Mouse (Mus musculus) heart, adult 18-20 months (tissue): ENCODE results near the gene Pax6. TPM values are rescaled to one million over a fixed set of nuclear protein-coding genes. Genes with fewer than 3 reads are reported as not detected.

Experiments
- DNase-seq, 2 experiments: peaks; one replicate each; pipeline ENCODE4 v3.0.0; 2021 to 2022; ENCODE audit warnings: mixed read lengths in 1 of 2
- long read RNA-seq, 2 experiments: library from polyadenylated mRNA; stranded (forward); transcript quantifications; one replicate each; pipeline ENCODE4 v2.0.0; 2021
- total RNA-seq, 2 experiments: library from RNA; stranded (reverse); gene quantifications; 2 replicates each; pipeline ENCODE4 v1.2.3; 2021

The Pax6 gene
- total RNA-seq, result not detected
- long read RNA-seq, experiment 1, result 0 reads
- long read RNA-seq, experiment 2, result 0 reads

GRCm38 (mm10) chr2:105668271-105669270, at the start of gene Pax6:
TSS of gene Pax6 (plus strand) at chr2:105668900.
- peak in 1 of 2 experiments; percentile 8 for DNase-seq

DNA sequence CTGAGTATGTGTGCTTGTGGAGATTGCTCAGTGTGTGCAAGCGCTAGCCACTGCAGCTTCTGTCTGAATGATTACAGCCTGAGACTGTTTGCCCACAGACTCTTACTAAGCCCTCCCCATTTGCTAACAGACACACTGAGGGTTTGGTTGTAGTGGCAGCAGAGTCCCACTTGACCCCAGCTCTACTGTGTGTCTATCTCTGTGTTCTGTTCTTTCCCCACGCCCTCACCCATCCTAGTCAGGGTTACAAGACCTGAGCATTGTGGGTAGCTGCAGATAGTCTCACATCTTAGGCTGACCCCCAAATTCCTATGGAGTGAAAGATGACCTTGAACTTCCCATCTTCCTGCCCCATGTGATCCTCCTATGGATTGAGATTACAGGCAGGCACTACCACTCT, 19.8 kb upstream of the Pax6 start:
- DNase-seq, result no peak

DNA sequence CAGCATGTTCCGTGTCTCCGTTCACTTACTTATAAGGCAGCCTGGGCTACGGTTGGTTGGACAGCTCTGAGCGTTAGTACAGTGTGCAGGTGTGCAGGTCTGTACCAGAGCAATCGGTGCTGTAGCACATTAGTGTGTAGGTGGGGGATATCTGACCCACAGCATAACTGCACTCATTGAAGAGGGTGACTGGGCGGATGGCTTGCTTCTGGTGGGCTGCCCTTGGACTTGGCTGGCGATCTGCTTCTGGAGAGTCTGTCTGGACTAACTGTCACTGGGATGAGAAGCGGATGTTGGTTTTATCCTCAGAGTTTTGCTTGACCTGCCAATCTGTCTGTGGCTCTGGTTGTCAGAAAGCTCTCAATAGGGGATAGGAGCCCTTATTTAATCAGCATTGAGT, 12.2 kb upstream of the Pax6 start:
- no peak for DNase-seq

- DNase-seq, result no peak
Observed at GRCm38 (mm10) chr2:105659350-105659749, 9.3 kb upstream of the Pax6 start.

- DNase-seq, result no peak
Observed at GRCm38 (mm10) chr2:105659926-105660873, 8.5 kb upstream of the Pax6 start.

- DNase-seq, result no peak
Observed at GRCm38 (mm10) chr2:105660874-105661622, 7.7 kb upstream of the Pax6 start.

DNA sequence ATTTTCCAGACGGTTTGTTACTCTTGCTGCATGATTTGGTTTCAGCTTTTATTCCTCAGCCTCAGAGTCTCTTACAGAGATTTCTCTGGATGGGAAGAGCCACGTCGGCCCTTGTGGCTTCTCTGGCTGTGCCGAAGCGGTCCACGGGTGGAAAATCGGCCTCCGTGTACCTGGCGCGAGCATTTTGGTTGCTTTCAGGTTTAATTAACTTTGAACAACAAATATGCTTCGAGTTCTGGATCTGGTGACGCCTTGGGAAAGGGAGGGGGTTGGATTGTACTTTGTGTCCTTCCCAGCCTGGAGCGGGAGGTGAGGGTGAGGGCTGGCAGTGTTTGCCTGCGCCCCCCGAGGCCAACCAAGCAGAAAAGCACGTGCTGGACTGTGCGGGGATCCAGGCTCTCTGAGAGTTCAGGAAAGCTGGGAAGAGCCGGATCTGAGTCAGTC, 7.1 kb upstream of the Pax6 start:
- peak in 1 of 2 experiments; percentile 7 for DNase-seq

- DNase-seq, result no peak
Observed at GRCm38 (mm10) chr2:105662121-105662520, 6.6 kb upstream of the Pax6 start.

GRCm38 (mm10) chr2:105662606-105663005, 6.1 kb upstream of the Pax6 start:
- DNase-seq, result no peak

GRCm38 (mm10) chr2:105663101-105663511, 5.6 kb upstream of the Pax6 start:
- no peak for DNase-seq

DNA sequence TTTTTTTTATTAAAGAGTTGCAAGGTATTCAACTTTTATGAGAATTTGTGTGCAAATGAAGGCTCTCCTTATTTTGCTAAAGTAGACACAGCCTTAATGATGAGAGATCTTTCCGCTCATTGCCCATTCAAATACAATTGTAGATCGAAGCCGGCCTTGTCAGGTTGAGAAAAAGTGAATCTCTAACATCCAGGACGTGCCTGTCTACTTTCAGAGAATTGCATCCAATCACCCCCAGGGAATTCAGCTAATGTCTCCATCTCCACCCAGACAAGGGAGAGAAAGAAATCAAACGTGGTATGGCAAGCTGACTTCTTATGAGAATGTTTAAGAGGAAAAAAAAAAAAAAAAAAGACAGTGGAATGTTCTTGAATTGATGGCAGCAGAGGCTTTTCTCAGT, 3.7 kb upstream of the Pax6 start:
- no peak for DNase-seq

DNA sequence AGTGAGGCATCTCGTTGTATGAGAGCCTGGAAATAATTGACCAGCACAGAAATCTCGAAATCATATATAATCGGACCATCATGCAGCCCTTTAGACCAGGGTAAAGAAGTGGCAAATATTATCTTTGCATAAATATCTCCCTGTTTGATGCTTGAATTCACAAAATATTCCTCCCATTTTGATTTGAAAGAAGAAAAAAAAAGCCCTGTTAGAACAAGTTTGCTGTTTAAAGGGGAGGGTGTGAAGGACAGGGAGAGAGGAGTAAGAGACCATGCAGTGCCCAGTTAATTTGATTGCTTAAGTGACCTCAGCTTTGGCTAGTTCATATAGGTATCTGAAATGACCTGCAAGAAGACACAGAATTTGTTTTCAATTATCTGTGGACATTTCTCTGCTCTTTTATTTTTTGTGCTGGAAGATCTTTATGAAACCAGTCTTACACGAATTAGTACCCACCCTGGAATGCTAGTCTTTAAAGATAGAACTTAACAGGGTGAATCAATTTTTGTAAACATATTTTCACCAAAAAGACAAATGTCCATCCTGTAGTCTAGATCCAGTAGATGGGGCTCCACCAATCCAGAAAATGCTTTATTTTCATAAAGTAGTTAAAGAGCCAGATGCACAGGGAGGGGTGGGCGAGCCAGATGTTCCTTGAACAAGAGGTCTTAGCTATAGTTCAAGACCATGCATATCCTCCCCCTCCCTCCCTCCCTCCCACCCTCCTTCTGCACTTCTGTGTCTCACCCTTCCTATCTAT, 3.0 kb upstream of the Pax6 start:
- DNase-seq, result no peak

GRCm38 (mm10) chr2:105666331-105666730, 2.4 kb upstream of the Pax6 start:
- DNase-seq, result no peak

DNA sequence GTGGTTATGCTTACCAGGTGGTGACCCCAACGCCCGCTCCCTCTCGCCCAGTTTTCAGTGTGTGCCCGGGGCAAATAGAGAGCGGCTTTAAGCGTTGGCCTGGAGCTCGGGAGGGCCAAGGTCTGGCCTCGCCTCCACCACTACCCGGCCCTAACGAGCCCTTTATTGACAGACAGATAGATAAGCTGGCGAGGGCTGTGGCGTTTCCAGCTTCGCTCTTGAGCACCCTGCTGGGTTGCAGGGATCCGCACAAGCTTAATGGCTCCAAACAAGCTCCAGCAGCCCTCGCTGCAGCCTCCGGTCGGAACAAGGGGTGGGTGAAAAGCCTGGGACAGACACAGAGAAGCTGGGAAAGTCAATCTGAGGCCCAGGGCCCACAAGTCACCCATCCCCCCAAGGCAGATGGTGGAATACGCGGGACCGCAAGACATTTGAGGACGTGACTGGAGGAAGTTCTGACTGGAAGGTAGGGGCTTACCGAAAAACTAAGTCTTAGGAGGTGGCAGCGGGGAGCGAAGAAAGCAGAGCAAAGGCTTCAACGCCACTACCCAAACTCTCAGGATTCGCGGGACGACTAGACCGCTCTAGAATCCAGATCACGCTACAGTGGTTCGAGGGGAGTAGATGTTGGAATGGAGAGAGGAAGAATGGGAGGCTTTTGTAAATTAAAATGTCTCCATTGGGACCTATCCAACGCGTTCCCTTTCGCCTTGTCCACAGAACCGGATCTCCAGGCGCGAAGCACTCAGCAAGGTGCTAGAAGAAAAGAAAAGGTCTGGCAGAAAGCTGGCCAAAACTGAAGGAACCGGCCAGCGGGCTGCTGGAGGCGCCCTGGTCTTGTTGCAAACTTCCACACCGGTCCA, 1.7 kb upstream of the Pax6 start:
- DNase-seq, result no peak

DNA sequence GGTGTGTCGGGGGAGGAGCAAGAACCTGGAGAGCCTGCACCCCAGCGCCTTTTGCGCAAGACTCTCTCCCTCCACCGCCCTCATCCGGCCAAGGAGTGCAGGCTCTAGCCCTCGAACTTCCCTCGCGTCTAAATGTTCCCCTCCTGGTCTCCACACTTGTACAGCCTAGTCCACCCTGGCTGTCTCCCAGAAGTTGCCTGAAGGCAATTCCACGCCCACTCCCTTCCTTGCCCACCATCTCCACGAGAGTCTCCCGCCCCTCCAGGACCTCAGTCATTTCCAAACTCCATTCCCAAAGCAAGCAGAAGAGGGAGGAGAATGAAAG, 1.1 kb upstream of the Pax6 start:
- DNase-seq, result no peak

DNA sequence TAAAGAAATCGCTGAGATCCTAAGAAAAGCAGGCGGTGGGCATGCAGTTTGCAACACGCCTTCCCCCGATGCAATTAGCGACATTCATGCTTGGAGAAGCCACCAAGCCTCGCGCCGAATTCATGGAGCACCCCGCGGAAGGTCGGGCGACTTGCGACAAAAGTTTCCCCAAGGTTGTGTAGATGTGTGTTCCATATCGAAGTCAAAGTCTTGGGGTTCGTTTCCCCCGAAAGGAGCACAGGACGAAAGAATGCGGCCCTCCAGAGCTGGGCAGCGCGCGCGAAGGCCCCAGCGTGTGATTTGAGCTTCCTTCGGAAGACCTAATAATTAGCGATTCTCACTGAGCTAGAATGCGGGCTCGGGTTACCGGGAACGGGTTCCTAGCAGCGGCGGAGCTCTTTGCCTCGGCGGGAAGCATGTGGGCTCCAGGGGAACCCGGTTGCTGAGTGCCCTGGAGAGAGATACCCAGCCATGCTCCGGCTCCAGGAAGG, 716 bp downstream of the Pax6 start:
- DNase-seq, result peak in 1 of 2 experiments; percentile 24

DNA sequence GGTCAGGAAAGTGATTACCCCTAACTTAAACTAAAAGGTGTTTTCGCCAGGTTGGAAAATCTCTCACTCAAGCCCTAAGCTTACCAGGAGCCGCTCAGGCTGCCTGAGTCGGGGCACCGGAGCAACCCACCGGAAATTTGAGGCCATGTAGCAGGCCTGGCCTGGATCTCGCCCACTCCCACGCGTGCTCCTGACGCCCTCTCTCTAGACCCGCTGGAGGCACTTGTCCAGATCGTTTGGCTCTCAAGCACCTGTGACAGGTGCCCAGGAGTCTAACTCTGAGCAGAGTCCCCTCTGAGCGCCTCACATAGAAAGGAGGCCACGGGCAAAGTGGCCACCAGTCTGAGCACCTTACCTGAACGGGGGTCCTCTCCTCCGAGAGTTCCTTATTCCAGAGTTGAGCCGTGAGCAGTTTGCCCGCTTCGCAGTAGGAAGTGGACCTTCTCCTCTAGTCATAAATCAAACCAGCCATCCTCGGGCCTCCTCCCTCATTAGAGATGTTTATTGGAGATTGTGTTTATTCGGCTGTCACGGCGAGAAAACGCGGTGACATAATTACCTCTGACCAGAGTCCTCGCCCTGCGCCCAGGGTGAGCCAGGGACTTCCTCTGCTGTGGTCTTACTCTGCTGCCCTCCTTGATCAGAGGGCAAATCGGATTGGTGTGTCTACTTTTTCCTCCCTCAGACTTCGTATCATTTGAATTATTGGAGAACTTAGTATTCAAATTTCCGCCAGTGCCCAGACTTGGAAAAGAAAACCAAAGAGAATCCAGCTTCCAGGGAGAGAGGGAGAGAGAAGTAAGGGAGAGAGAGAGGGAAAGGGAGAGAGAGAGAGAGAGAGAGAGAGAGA, 1.4 kb downstream of the Pax6 start:
- peak in 1 of 2 experiments; percentile 9 for DNase-seq

- DNase-seq, result peak in 1 of 2 experiments; percentile 7
Observed at GRCm38 (mm10) chr2:105670731-105671095, 2.0 kb downstream of the Pax6 start.
